Mouse (Mus musculus) neutrophil, adult 5-6 weeks (primary cell): ENCODE data around the gene Itpr1. TPM values are rescaled to one million over a fixed set of nuclear protein-coding genes. Genes with fewer than 3 reads are reported as not detected.

ENCODE experiments used
- ATAC-seq: fragments of 151-379, 151-347 bp; 2 replicates; pipeline ENCODE4 v1.8.0; 2017; ENCODE audit warnings: mild to moderate bottlenecking, moderate TSS enrichment; ENCODE audit not compliant: insufficient number of reproducible peaks, poor library complexity, low FRiP score, severe bottlenecking; ENCODE audit errors: extremely low read depth
- total RNA-seq: library from RNA; stranded (forward); fragments of 200-1000 nt; gene quantifications from 2 replicates; pipeline ENCODE4 v1.2.3, GENCODE M21; 2017

Gene Itpr1
- total RNA-seq = 215 and 223 TPM in 2 replicates

- ATAC-seq = peak; percentile 92
Measured at GRCm38 (mm10) chr6:108212881-108213295, at the start of gene Itpr1. TSS of gene Itpr1 (plus strand) at chr6:108213096.

DNA sequence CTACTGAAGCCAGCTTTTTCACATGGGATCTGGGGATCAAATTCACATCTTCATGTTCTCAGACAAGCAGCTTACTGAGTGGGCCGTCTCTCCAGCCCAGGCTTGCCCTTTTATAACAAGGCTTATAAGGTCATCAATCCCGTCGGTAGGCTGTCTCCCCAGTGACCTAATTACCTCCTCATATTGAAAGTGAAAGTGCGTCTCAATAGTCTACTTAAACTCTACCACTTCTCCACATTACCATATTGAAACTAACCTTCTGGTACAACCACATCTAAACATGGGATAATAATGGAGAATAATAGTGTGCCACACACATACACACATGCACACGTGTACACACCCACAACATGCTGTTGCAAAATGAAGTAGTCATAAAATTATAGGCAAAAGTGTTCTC is 48.0 kb upstream of the Itpr1 start:
- ATAC-seq = peak; percentile 79

- no peak for ATAC-seq
Measured at GRCm38 (mm10) chr6:108165598-108165997, 47.3 kb upstream of the Itpr1 start.

- ATAC-seq = no peak
Measured at GRCm38 (mm10) chr6:108167946-108168680, 44.8 kb upstream of the Itpr1 start.

DNA sequence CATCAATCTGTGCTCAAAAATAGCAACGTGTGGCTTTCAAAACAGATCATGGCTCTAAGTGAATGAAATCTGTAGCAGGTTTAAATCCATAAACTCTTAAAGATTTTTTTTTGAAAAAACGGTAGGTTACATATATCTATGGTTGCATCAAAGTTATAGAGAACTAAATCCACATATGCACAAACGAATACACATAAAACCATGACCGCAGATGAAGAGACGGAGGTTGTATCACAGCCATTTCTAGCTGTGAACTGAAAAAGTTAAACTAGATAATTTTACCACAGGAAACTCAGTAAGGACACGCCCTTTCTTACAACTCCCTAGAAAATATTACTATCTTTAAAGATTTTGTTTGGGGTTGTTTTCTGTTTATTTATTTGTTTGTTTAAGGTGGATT is 44.2 kb upstream of the Itpr1 start:
- ATAC-seq = no peak

GRCm38 (mm10) chr6:108169466-108169865 is 43.4 kb upstream of the Itpr1 start:
- no peak for ATAC-seq

GRCm38 (mm10) chr6:108172219-108172618 is 40.7 kb upstream of the Itpr1 start:
- no peak for ATAC-seq

GRCm38 (mm10) chr6:108174181-108174580 is 38.7 kb upstream of the Itpr1 start:
- ATAC-seq = no peak

DNA sequence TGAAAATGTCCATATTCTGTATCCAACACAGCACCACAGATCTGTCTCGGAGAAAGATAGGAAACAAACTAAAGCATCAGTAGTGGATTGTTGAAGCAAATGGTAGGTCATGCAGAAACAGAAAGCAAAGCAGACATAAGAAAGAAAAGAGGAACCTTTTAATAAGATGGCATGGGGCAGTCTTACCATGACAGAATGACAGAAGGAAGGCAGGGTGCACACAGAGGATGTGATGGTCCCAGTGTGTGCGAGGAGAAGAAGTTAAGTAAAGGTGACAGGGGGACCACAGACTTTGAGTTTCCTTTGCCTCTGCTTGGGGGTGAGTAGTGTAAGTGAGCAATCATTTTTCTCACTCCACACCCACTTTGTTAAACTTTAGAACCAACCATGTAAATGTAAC is 33.8 kb upstream of the Itpr1 start:
- peak; percentile 64 for ATAC-seq

GRCm38 (mm10) chr6:108184847-108185684 is 27.8 kb upstream of the Itpr1 start, which contains the start of gene Sumf1:
TSS of gene Sumf1 (minus strand) at chr6:108185582.
- ATAC-seq = peak; percentile 80

GRCm38 (mm10) chr6:108185685-108186009 is 27.2 kb upstream of the Itpr1 start:
- no peak for ATAC-seq

DNA sequence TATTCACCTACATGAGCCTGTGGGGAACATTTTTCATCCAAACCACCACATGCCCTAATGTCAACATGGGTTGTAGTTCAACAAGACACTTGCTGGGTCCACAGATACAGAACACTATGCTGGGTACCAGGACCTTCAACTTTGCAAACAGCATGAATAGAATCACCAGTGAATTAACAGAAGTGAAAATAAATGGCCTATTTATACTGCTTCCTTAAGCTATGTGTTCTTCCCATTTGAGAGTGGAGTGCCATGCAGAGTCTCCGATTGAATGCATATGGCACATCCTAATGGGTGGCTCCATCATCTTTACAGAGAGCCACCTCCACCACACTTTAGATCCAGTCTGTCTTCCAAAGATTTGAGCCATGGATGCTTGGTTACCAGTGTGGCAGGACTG is 22.2 kb upstream of the Itpr1 start:
- no peak for ATAC-seq

DNA sequence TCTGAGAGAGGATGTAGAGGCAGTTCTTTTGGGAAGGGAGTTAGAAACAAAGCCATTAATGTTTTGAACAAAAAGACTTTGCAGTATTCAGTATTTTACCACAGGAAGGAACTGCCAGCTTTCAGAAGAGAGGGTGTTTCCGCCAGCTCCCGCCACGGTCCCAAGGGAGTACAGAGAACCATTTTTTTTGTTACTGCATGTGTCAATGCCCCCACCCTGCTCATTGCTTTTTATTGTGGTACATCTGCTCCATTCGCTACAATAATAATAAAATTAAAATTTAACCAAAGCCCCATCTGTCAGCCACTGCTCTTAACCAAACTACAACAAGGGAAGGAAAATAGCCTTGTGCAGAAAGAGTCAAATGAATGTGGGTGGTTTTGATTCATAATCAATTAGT is 20.3 kb upstream of the Itpr1 start:
- ATAC-seq = peak; percentile 55

DNA sequence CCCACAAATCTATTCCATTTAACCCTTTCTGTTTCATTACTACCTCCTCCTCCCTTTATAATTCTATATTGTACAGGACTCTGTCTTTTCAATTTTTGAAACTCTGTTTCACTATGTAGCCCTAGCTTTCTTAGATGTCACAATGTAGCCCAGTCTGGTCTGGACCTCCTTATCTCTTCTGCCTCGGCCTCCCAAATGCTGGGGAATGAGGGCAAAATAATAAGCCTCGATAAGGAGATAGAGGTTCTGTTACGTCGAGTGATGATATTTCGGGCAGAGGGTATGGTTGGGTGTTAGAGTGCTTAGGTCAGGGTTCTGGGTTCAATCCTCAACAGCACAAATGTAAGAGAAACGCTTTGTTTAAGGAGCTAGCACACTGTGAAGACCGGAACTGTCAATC is 16.2 kb upstream of the Itpr1 start:
- no peak for ATAC-seq

DNA sequence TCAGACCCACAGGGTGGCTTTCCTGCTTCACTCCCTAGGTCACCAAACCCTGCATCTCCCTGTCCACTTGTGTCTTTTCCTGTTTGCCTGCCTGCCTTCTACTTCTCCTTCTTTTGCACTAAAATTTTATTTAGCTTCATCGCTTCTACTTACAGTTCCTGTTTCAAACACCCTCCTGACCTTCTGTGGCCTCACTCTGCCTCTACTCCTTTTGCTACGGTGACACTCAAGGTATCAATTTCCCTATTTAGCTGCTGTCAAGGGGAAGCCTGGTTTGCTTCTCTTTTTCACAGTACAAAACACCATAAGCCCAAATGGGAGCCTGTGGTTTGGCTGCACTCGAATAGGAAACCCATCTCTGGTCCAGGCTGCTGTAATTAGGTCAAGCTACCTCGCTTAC is 15.8 kb upstream of the Itpr1 start:
- peak; percentile 87 for ATAC-seq

- ATAC-seq = no peak
Measured at GRCm38 (mm10) chr6:108198286-108198685, 14.6 kb upstream of the Itpr1 start.

DNA sequence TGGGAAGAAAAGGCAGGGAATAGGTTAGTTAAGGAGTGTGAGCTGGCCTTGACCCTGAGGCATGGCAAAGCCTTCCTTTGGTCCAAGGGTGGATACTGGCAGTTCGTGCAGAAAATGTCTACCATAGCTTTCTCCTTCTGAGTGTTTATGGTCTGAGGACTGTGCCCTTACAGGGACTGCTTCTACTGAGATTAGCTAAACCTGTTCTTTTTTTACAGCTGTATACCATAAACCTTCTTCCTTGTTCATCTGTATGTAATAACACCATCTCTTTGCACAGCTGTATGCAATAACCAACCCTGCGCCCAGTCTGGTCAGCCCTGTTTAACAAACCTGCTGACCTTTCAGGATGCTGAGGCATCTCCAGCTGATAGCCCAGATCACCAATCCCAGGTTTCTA is 8.6 kb upstream of the Itpr1 start:
- no peak for ATAC-seq

GRCm38 (mm10) chr6:108206145-108206544 is 6.8 kb upstream of the Itpr1 start:
- no peak for ATAC-seq

- ATAC-seq = no peak
Measured at GRCm38 (mm10) chr6:108206914-108207566, 5.9 kb upstream of the Itpr1 start.
